Mouse (Mus musculus) heart, postnatal 25 days (tissue): ENCODE data around the gene Cpm. TPM values are rescaled to one million over a fixed set of nuclear protein-coding genes. Genes with fewer than 3 reads are reported as not detected.

ENCODE experiments used
- DNase-seq: peaks from one replicate; pipeline ENCODE4 v3.0.0; 2022; ENCODE audit warnings: low spot score
- intact Hi-C: fragments of 180-260 bp; cut with DNase I; formaldehyde crosslinking; loops from one replicate; pipeline ENCODE4 v1.15.1; 2025
- total RNA-seq, 2 experiments: library from RNA; stranded (reverse); gene quantifications; 2 replicates each; pipeline ENCODE4 v1.2.3; 2021

Cpm gene
- total RNA-seq, 2 experiments from 2014 or later, result 3.9 to 4.5 TPM

GRCm38 (mm10) chr10:117604624-117605282 is 24.5 kb upstream of the Cpm start:
- intact Hi-C loops, result no loop called here
- no peak for DNase-seq

DNA sequence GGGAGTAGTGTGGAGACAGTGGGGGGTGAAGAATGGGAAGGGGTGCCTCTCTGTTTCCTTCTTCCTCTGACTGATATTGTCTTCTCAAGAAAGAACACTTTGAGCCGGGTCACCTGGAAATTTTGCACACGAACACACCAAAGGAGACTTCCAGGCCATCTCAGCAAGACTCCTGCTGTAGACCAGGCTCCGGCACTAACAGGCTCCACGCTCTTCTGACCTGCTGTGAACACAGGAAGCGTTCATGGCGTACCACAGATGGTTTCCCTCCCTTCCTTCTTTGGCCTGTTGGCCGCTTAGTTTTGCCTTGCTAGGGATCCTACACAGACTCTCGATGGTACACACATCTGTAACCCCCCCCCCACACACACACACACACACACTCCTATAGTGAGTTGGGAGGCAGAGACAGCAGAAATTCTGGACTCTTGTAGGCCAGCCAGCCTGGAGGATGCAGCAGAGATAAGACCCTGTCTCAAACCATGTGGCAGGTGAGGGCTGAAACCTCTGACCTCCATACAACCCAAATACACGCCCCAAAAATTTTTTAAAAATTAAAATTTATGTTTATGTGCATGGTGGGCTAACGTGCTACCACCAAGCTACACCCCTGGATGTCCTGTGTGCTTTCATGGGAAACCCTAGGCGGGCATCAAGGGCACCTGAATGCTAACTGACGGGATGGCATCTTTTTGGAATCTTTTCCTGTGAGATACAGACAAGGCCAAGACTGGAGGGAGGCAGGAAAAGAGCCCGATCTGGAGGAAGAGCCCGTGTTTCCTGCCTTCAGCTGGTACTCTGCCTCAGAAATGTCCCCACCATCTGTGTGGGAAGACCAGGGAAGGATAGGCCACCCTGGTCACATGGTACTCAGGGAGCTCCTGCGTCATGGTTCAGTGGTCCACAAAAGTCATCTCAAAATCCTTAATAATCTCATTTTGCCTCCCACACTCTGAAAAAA is 23.7 kb upstream of the Cpm start:
- no peak for DNase-seq
- intact Hi-C loops, result no loop called here

DNA sequence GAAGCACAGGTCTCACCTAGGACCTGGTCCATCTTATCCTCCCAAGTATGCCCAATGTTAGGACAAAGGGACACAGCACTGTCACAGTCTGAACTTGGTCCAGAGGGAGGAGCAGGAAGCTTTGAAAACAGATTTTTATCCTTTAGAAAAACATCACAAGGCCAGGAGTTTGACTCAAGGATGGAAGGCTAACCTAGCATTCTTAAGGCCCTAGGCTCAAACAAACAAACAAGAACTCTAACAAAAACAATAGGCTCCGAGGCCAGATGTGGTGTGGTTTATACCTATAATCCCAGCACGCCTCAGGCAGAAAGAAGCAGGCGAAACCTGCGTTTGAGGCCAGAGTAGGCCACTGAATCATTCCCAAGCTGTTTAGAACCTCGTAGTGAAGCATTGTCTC is 22.9 kb upstream of the Cpm start:
- no peak for DNase-seq
- intact Hi-C loops, result no loop called here

GRCm38 (mm10) chr10:117607051-117607803 is 22.1 kb upstream of the Cpm start:
- no peak for DNase-seq
- intact Hi-C loops, result no loop called here

DNA sequence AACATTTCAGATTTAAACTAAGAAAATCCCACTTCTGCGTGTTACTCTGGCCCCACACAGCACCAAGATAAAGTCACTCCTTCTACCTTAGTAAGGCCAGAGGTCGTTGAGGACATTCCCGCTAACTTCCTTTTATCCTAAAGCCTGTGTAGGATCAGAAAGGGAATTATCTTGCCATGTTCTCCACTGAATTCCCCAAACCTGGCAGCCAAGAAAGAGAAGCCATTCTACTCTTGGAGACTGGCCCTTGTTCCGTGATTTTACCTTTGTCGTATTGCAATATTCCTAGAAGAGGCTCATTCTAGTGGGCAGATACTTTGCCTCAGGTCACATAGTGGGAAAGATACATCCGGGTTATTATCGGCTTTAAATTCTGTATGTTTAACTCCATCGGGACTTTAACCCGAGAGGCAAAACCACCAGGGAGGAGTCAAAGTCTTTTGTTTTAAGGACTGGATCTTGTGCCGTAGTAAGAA is 21.5 kb upstream of the Cpm start:
- intact Hi-C loops, result no loop called here
- no peak for DNase-seq

GRCm38 (mm10) chr10:117608487-117608886 is 20.8 kb upstream of the Cpm start:
- DNase-seq, result no peak
- intact Hi-C loops, result no loop called here

DNA sequence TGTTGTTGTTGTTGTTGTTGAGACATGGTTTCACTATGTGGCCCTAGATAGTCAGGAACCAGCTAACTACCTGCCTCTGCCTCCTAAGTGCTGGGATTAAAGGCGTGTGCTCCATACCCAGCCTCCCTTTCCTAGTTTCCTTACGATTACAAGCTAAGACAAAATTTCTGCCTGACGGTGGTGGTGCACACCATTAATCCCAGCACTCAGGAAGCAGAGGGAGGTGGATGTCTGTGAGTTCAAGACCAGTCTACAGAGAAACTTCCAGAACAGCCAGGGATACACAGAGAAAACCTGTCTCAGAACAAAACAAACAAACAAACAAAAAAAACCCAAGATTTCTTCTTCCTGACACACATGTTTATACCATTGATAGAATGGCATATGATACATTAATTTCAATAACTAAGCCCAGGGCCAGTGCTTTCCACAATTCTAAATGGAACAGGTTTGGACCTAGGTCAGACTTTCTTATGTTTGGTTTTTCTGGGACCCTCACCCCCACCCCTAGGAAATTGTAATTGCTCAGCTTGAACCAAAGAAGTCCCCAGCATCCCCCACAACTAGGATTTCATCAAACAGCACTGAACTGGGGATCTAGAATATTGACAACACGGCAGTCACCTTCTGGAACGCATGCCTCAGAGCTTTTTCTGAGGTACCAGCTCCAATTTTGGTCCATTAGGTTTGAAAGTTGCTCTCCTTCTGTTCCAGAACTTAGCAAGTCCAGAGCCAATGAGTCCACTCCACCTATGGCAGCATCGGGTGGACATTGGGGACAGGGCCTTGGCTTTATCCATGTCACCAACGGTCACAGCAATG is 20.1 kb upstream of the Cpm start:
- intact Hi-C loops, result no loop called here
- DNase-seq, result no peak

DNA sequence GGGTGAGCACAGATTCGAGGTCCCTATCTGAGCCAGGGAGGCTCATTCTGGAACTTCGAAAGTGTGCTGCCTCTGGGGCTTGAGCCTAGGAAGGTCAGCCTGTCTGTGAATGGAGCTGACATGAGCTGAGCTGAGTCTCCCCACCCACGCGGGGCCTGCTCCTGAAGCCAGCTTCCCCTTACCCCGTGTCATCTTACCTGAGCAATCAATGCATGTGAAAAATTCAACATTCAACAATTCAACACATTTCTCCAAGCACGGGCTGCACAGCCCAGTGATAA is 19.6 kb upstream of the Cpm start:
- intact Hi-C loops, result no loop called here
- DNase-seq, result no peak

DNA sequence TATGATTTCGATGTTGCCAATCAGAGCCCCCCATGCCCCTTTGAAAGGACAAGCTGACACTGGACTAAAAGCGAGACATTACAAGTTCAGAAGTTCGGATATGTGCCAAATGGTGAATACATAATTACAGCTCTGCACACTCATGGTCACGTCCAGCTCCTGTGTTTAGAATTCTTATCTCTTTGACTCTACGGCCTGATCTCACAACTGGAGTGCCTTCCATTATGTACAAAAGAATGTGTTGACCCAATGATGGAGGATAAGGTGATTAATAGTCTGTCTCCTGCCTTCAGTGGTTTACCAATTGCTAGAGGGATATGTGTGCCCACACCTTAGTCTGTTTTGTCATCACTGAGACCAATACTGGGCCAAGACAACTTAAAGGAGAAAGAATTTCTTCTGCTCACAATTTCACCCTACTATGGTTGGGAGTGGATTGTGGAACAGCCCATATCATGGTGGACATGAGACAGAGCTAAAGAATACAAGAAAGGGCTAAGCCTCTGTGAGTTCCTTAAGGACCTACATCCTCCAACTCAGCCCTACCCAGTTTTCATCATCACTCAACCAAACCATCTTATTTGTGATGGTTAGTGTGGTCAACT is 19.0 kb upstream of the Cpm start:
- intact Hi-C loops, result no loop called here
- no peak for DNase-seq

DNA sequence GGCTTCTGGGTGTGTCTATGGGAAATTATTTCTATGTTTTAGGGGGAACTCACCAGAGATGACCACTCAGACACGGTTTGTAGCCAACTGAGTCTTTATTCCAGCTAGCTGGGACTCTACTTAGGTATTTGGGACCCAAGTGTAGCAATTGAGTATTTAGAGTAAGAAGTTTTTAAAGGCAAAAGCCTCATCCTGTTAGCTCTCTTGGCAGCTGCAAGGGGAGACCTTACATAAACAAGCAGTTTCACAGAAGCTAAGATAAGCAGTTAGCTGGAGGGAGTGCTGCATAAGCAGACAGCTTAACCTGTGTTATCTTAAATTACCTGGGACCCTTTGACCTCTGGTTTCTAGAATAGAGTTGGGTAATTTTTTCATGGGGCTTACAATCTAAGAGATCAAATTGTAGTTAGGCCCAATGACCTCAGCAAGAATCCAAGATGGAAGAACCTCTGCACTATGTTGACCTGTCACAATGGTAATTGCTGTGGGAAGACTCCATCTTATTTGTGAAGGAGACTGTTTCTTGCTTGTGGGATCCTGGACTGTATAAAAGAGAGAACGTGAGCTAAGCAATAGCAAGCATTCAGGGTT is 18.4 kb upstream of the Cpm start:
- intact Hi-C loops, result no loop called here
- no peak for DNase-seq

DNA sequence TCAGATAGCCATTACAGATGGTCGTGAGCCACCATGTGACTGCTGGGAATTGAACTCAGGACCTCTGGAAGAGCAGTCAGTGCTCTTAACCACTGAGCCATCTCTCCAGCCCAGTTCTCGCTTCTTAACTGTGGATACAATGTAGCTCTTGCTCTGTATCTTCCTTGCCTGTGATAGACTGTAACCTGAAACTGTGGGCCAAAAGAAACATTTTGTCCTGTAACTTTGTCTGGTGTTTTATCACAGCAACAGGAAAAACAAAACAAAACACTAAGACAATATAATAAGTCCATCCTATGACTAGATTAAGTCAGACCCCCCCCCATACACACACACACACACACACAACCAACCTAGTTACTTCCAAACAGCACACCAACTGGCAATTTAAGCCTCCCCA is 17.8 kb upstream of the Cpm start:
- no peak for DNase-seq
- intact Hi-C loops, result no loop called here

GRCm38 (mm10) chr10:117611976-117612375 is 17.3 kb upstream of the Cpm start:
- intact Hi-C loops, result no loop called here
- no peak for DNase-seq

- no peak for DNase-seq
- intact Hi-C loops, result no loop called here
Measured at GRCm38 (mm10) chr10:117612621-117613584, 16.4 kb upstream of the Cpm start.

DNA sequence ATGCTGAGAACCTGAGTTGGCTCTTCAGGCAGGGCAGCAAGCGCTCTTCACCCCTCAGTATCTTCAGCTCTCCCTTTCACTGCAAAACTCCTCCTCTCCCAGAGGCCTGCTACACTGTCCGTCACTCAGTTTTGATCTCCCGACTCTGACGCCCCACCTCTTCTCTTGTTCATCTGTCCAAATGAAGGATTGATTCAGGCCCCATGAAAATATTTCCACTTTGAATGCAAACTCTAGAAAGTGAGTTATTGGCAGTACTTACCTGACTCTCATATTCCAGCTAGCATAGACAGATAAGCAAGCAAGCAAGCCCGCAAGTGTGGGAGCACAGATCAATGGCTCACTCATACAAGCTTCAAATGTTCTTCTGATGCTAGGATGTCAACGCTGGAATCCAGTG is 15.3 kb upstream of the Cpm start:
- DNase-seq, result no peak
- intact Hi-C loops, result no loop called here

DNA sequence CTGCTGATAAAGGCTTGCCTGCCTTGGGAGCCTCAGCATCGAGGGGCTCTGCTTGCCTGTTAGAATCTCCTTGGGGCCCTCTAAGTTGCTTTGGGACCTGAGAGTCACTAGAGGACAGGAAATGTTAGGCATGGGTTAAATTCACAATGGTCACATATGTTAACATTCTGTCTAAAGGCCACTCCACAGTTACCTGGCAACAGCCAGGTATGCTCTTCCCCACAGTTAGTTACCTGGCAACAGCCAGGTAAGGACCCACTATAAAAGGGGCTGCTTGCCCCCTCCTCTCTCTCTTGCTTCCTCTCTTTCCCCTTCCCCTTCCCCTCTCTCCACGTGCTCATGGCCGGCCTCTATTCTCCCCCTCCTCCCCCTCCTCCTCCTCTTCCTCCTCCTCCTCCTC is 14.9 kb upstream of the Cpm start:
- intact Hi-C loops, result no loop called here
- DNase-seq, result no peak

- intact Hi-C loops, result no loop called here
- DNase-seq, result no peak
Measured at GRCm38 (mm10) chr10:117615239-117615638, 14.1 kb upstream of the Cpm start.

DNA sequence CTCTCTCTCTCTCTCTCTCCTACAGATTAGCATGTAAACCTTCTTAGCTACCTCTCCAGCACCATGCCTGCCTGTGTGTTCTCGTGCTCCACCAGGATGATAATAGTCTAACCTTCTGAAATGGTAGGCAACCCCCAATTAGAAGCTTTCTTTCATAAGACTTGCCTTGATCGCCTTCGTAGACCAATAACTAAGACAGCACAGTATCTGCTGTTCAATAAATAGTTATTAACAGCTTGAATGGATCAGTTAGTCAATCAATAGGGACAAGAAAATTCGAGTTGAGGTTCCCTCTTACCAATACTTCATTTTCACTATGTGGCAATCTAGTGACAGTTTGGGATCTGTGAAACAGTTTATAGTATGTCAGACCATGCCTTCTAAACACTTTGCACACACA is 13.6 kb upstream of the Cpm start:
- intact Hi-C loops, result no loop called here
- DNase-seq, result no peak

GRCm38 (mm10) chr10:117616191-117616680 is 13.1 kb upstream of the Cpm start:
- no peak for DNase-seq
- intact Hi-C loops, result no loop called here
